In the genomic region with DNA sequence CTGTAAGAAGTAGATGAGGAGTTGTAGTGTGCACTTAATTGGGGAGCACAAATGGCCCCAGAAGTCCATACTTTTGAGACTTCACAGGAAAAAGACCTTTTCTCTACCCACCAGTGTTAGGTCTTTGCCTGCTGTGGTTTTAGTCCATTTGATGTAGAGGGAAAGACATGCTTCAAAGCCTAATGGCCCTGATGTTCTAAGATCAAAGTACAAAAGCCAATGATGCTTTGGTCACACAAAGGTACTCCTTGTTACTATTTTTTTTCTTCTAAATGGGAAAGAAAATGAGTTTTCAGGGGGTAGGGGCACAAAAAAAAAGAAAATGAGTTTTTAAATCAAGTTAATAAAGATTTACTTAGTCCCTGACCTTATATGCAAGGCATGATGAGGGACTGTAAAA, we compare ENCODE assay signal across 17 mouse cellular contexts. TPM values are rescaled to one million over a fixed set of nuclear protein-coding genes. Genes with fewer than 3 reads are reported as not detected.
"Had no signal": no experiment of that assay in that cellular context is flagged by ENCODE, and none has a peak within 500 bp of the region (broad histone marks: within the 10 kb centered on the region; RNA-seq: fewer than 3 reads in every experiment).

No protein-coding gene starts in this region.

- H3K4me3 ChIP-seq: neural tube, embryonic 13.5 days; neural tube, embryonic 15.5 days; stomach, embryonic 15.5 days had no signal

- H3K27me3 ChIP-seq: neural tube, embryonic 15.5 days; stomach, embryonic 15.5 days had no signal

- H3K4me2 ChIP-seq: neural tube, embryonic 13.5 days; neural tube, embryonic 15.5 days; stomach, embryonic 15.5 days had no signal

- H3K36me3 ChIP-seq: neural tube, embryonic 13.5 days; neural tube, embryonic 15.5 days; stomach, embryonic 15.5 days had no signal

- H3K9ac ChIP-seq: neural tube, embryonic 13.5 days; neural tube, embryonic 15.5 days; stomach, embryonic 15.5 days had no signal

- H3K4me1 ChIP-seq: neural tube, embryonic 15.5 days; stomach, embryonic 15.5 days had no signal

- H3K9me3 ChIP-seq: neural tube, embryonic 13.5 days; neural tube, embryonic 15.5 days; stomach, embryonic 15.5 days had no signal

- DNase-seq: retina, postnatal 1 day; right cerebral cortex, adult 18-20 months; right cerebral cortex, postnatal 14 days; right cerebral cortex, postnatal 25 days; right cerebral cortex, postnatal 4 days; spleen, adult 18-20 months; thymus, adult 18-20 months; thymus, adult 2 months; thymus, postnatal 14 days; thymus, postnatal 25 days; thymus, postnatal 36 days; thymus, postnatal 4 days had no signal

- H3K27ac ChIP-seq: neural tube, embryonic 13.5 days; neural tube, embryonic 15.5 days; stomach, embryonic 15.5 days; stomach, postnatal 0 days had no signal

RNA-seq across cellular contexts. Expression of a gene that starts 24.7 kb away (rescaled TPM):
- total RNA-seq: neutrophil, adult 5-6 weeks had no signal
